Mouse (Mus musculus): ENCODE data around the gene Cldn3.

DNA sequence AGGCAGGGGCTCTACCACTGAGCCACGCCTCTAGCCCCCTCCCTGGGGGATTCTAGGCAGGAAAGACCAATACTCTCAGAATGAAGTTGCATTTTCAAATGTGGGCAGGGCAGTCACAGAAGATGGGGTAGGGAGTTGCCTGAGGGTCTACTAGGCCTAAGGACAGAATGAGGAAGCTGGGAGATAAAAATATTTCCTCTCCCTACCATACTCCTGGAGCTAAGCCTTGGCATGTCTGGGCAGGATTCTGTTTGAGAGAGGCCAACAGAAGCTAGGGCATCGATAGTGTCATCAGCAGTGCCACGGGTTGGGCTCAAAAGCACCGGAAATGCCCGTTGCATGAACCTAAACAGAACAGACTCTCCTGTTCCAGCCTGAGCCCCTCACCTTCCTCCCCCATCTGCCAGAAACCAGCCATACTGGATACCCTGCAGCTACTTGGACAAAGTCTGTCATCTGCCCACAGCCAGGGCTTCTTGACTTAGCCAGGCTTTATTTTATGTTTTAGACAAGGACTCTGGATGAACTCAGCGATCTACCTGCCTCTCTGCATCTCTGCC, 49.3 kb upstream of the Cldn3 start:
- TF ChIP-seq CTCF (IDR thresholded peaks at IDR 0.05; ENCODE audit: low read depth) (no peak), EP300 (IDR thresholded peaks at IDR 0.05; ENCODE audit: low read depth) (no peak)
